Mouse (Mus musculus) kidney, adult 2 months (tissue): ENCODE results near the gene Il31.

ENCODE experiments used
- CTCF ChIP-seq: fragments of 200-500 bp; conservative IDR thresholded peaks from 2 replicates; pipeline ENCODE4 v1.5.1; 2011; ENCODE audit warnings: low read depth, mild to moderate bottlenecking, control low read depth, low read length, moderate library complexity, mixed read lengths; ENCODE audit not compliant: insufficient read depth, insufficient read length
- POLR2A ChIP-seq: fragments of 200-500 bp; IDR thresholded peaks from one replicate; pipeline ENCODE4 v1.6.1; 2011; ENCODE audit warnings: low read depth, low read length, control low read depth

DNA sequence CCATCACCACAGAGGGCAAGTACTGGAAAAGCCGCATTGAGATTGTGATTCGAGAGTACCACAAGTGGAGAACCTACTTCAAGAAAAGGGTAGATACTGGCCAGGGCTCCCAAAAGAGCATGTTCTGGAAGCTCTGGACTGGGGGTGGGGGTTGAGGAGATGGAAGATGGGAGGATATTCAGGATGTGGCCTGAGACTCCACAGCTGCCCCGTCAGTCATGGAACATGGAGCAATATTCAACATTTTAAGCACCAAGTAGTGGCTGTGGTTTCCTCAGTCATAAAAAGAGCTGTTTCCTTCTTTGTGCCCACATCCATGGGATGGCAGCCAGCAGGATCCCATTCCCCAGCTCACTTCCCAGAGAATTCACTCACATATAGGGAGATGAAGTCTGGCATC lies 47.0 kb downstream of the Il31 start:
- TF ChIP-seq CTCF (no peak), POLR2A (no peak)
